Mouse (Mus musculus): ENCODE results near the gene Aox3.

DNA sequence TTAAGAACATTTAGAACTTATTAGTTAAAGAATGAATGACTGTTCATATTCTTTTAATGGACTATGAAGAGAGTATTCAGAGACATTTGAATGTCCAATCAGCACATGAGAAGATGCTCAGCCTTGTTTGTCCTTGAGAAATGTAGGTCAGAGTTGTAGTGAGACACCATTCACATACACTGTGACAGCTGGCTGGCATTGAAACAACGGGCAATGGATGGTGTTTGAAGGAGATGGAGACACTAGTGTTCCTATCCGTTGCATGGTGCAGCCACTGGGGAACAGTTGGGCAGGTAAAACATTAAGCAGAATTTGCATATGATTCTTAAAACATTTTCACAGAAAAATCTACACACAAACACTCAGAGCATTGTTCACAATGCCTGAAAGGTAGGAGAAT lies 5.9 kb upstream of the Aox3 start:
- TF ChIP-seq CTCF (IDR thresholded peaks at IDR 0.05; ENCODE audit: borderline replicate concordance, control insufficient read depth, extremely low read depth, insufficient read depth, low read length, poor library complexity) (no peak), POLR2A (IDR thresholded peaks at IDR 0.05; ENCODE audit: control insufficient read depth, extremely low read depth, insufficient read depth, low read length, poor library complexity) (no peak)

All from thymus, adult 2 months (tissue).